Mouse (Mus musculus) heart, embryonic 16.5 days (tissue): ENCODE results near the gene Slc30a3. TPM values are rescaled to one million over a fixed set of nuclear protein-coding genes. Genes with fewer than 3 reads are reported as not detected.
A peak's percentile ranks its signal among the peaks of the same experiment; 100 is the strongest.

ENCODE experiments used
- ATAC-seq: fragments of 200-750 bp; cut with Nextera tagmentation; replicated peaks from 2 replicates; pipeline ENCODE4 v1.8.0; 2017; ENCODE audit warnings: moderate number of reproducible peaks; ENCODE audit not compliant: insufficient read depth, low FRiP score; ENCODE audit errors: extremely low read depth
- H3K27ac ChIP-seq: fragments of 300-500 bp; sonication (generic); 2 replicates; pipeline ENCODE4 v1.5.1; 2014; ENCODE audit warnings: mild to moderate bottlenecking, low read length, control low read depth, moderate library complexity
- H3K27me3 ChIP-seq: fragments of 300-500 bp; sonication (generic); 2 replicates; pipeline ENCODE4 v1.6.1; 2014; ENCODE audit warnings: low read length, mixed read lengths; ENCODE audit not compliant: control insufficient read depth, insufficient read depth
- H3K36me3 ChIP-seq: fragments of 300-500 bp; sonication (generic); 2 replicates; pipeline ENCODE4 v1.6.1; 2014; ENCODE audit not compliant: control insufficient read depth, insufficient read depth
- H3K4me1 ChIP-seq: fragments of 300-500 bp; sonication (generic); 2 replicates; pipeline ENCODE4 v1.6.1; 2014; ENCODE audit warnings: low read length, mixed read lengths; ENCODE audit not compliant: control insufficient read depth, insufficient read depth
- H3K4me2 ChIP-seq: fragments of 300-500 bp; sonication (generic); 2 replicates; pipeline ENCODE4 v1.6.1; 2014; ENCODE audit warnings: low read depth, mild to moderate bottlenecking, control low read depth, low read length
- H3K4me3 ChIP-seq: fragments of 300-500 bp; sonication (generic); 2 replicates; pipeline ENCODE4 v1.5.1; 2014; ENCODE audit warnings: mild to moderate bottlenecking, control low read depth, low read length
- H3K9ac ChIP-seq: fragments of 300-500 bp; sonication (generic); 2 replicates; pipeline ENCODE4 v1.6.1; 2014; ENCODE audit warnings: low read length, control low read depth
- H3K9me3 ChIP-seq: fragments of 300-500 bp; sonication (generic); replicated peaks from 2 replicates; pipeline ENCODE4 v1.6.1; 2016; ENCODE audit warnings: low read length; ENCODE audit not compliant: control insufficient read depth
- WGBS: fragments of 180-500 bp; shearing (Covaris S2); extraction: QIAGEN DNeasy Blood & Tissue Kit; methylation state at CpG from one replicate; pipeline ENCODE4 v1.1.7; 2014; 5-methylcytosine and 5-hydroxymethylcytosine counted together
- polyA plus RNA-seq: library from polyadenylated mRNA; unstranded; fragments of >200 nt; fragmentation: Nextera tagmentation; extraction: Ambion mirVana; gene quantifications from 2 replicates; pipeline ENCODE4 v1.2.1, GENCODE M21; 2015

The Slc30a3 gene
- polyA plus RNA-seq: 0.27 and 0.35 TPM in 2 replicates

GRCm38 (mm10) chr5:31108000-31108490 lies at the start of gene Slc30a3:
Gene Slc30a3, minus strand, starts transcription at chr5:31108237.
- no peaks in the 10 kb centered on the region for H3K36me3 ChIP-seq
- 0 out of 2 replicates have a peak, but pooled peaks cover 2% of the 10 kb centered on the region for H3K27me3 ChIP-seq
- H3K4me2 ChIP-seq: no peak within 1 kb of the TSS
- no peak within 1 kb of the TSS for H3K27ac ChIP-seq
- no peaks in the 10 kb centered on the region for H3K4me1 ChIP-seq
- no peak within 1 kb of the TSS for H3K4me3 ChIP-seq
- H3K9me3 ChIP-seq: no peaks in the 10 kb centered on the region
- H3K9ac ChIP-seq: no peak within 1 kb of the TSS
- 86% methylated on average over 18 of the region's 18 CpGs for WGBS
- no peak for ATAC-seq

- no peaks in the 10 kb centered on the region for H3K27me3 ChIP-seq
- under 1% methylated on average over 19 of the region's 19 CpGs for WGBS
- peak within 1 kb of the TSS; percentile 87 for H3K9ac ChIP-seq
- H3K36me3 ChIP-seq: peaks cover 26% of the 10 kb centered on the region
- H3K4me2 ChIP-seq: peak within 1 kb of the TSS; percentile 74
- ATAC-seq: peak; percentile 91
- H3K4me3 ChIP-seq: peak within 1 kb of the TSS; percentile 78
- H3K9me3 ChIP-seq: no peaks in the 10 kb centered on the region
- peak within 1 kb of the TSS; percentile 66 for H3K27ac ChIP-seq
- H3K4me1 ChIP-seq: peaks cover 13% of the 10 kb centered on the region
Observed at GRCm38 (mm10) chr5:31154152-31154553, 46.1 kb upstream of the Slc30a3 start, which contains the start of gene Mpv17. Gene Mpv17, minus strand, starts transcription at chr5:31154251.

GRCm38 (mm10) chr5:31153516-31154151 lies 45.6 kb upstream of the Slc30a3 start:
- WGBS: 27% methylated on average over 6 of the region's 6 CpGs
- Histone ChIP-seq H3K9me3 (no peaks in the 10 kb centered on the region), H3K4me3 (peak overlapping the region; percentile 78), H3K27me3 (no peaks in the 10 kb centered on the region), H3K4me1 (peaks cover 13% of the 10 kb centered on the region), H3K36me3 (peaks cover 21% of the 10 kb centered on the region), H3K27ac (peak overlapping the region; percentile 66), H3K9ac (peak overlapping the region; percentile 87), H3K4me2 (peak overlapping the region; percentile 74)
- ATAC-seq: peak; percentile 38

GRCm38 (mm10) chr5:31151746-31152145 lies 43.7 kb upstream of the Slc30a3 start:
- peaks cover 3% of the 10 kb centered on the region for H3K36me3 ChIP-seq
- H3K27ac ChIP-seq: no peak overlapping the region
- no peaks in the 10 kb centered on the region for H3K27me3 ChIP-seq
- H3K4me3 ChIP-seq: no peak overlapping the region
- H3K4me2 ChIP-seq: no peak overlapping the region
- no peak overlapping the region for H3K9ac ChIP-seq
- H3K4me1 ChIP-seq: peaks cover 13% of the 10 kb centered on the region
- H3K9me3 ChIP-seq: no peaks in the 10 kb centered on the region
- WGBS: 72% methylated on average over 3 of the region's 3 CpGs
- 0 out of 2 replicates have a peak, but pooled peaks have one; percentile 35 for ATAC-seq

GRCm38 (mm10) chr5:31149781-31150180 lies 41.7 kb upstream of the Slc30a3 start:
- H3K27me3 ChIP-seq: no peaks in the 10 kb centered on the region
- H3K4me1 ChIP-seq: peaks cover 13% of the 10 kb centered on the region
- no peak for ATAC-seq
- no peaks in the 10 kb centered on the region for H3K9me3 ChIP-seq
- H3K4me3 ChIP-seq: no peak overlapping the region
- no peak overlapping the region for H3K4me2 ChIP-seq
- peaks cover 11% of the 10 kb centered on the region for H3K36me3 ChIP-seq
- H3K27ac ChIP-seq: no peak overlapping the region
- WGBS: 66% methylated on average over 4 of the region's 4 CpGs
- H3K9ac ChIP-seq: no peak overlapping the region

GRCm38 (mm10) chr5:31138968-31139425 lies 31.0 kb upstream of the Slc30a3 start:
- Histone ChIP-seq H3K4me3 (peak overlapping the region; percentile 31), H3K27me3 (peaks cover 47% of the 10 kb centered on the region), H3K4me2 (peak overlapping the region; percentile 58), H3K4me1 (peaks cover 17% of the 10 kb centered on the region), H3K9ac (no peak overlapping the region), H3K27ac (no peak overlapping the region), H3K36me3 (peaks cover 10% of the 10 kb centered on the region), H3K9me3 (no peaks in the 10 kb centered on the region)
- WGBS: 9% methylated on average over 9 of the region's 9 CpGs
- 0 out of 2 replicates have a peak, but pooled peaks have one; percentile 14 for ATAC-seq

GRCm38 (mm10) chr5:31138241-31138967 lies 30.4 kb upstream of the Slc30a3 start, which contains the start of gene Ucn:
Gene Ucn, minus strand, starts transcription at chr5:31138829.
- Histone ChIP-seq H3K9me3 (no peaks in the 10 kb centered on the region), H3K27ac (no peak within 1 kb of the TSS), H3K27me3 (peaks cover 47% of the 10 kb centered on the region), H3K36me3 (peaks cover 10% of the 10 kb centered on the region), H3K4me3 (peak within 1 kb of the TSS; percentile 31), H3K9ac (no peak within 1 kb of the TSS), H3K4me2 (peak within 1 kb of the TSS; percentile 58), H3K4me1 (peaks cover 17% of the 10 kb centered on the region)
- WGBS: 2% methylated on average over 52 of the region's 52 CpGs
- ATAC-seq: 0 out of 2 replicates have a peak, but pooled peaks have one; percentile 49

GRCm38 (mm10) chr5:31137658-31138057 lies 29.6 kb upstream of the Slc30a3 start:
- H3K27ac ChIP-seq: no peak overlapping the region
- peaks cover 7% of the 10 kb centered on the region for H3K36me3 ChIP-seq
- peak overlapping the region; percentile 58 for H3K4me2 ChIP-seq
- peak overlapping the region; percentile 31 for H3K4me3 ChIP-seq
- no peaks in the 10 kb centered on the region for H3K9me3 ChIP-seq
- H3K9ac ChIP-seq: no peak overlapping the region
- no peak for ATAC-seq
- H3K27me3 ChIP-seq: peaks cover 47% of the 10 kb centered on the region
- 4% methylated on average over 13 of the region's 13 CpGs for WGBS
- H3K4me1 ChIP-seq: peaks cover 17% of the 10 kb centered on the region
